21 mouse cellular contexts compared by ENCODE assay signal in the genomic region with DNA sequence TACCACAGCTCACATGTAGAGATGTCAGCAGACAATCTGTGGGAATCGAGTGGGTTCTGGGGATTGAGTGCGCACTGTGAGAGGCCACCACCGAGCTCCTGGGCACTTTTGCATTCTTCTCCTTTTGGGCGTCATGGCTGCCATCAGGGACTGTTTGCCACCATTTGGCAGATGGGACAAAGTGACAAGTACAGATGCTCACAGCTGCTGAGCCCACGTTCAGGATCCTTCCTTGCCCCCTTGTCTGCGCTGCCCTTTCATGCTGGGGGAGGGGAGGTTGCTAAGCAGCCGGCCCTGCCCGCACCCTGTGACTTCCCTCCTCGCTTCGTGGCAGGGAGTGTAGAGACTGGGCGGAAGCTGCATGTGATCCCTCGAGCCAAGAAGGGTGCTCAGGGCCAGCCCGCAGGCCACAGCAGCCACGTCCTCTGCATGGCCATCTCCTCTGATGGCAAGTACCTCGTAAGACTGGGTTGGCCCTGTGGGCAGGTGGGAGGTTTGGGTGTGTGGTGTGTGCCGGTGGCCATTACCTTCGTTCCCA. TPM values are rescaled to one million over a fixed set of nuclear protein-coding genes. Genes with fewer than 3 reads are reported as not detected.
DNase-seq lines count a peak whose midpoint lies in the region; TF ChIP-seq lines count a peak whose summit lies in the region.
"Had no signal": no experiment of that assay in that cellular context is flagged by ENCODE, and none has a peak within 500 bp of the region (broad histone marks: within the 10 kb centered on the region; RNA-seq: fewer than 3 reads in every experiment).

No protein-coding gene starts in this region.

- H3K4me1 ChIP-seq in E14TG2a.4 (replicated peaks; ENCODE audit: low read depth, low read length) = peaks cover 77% of the 10 kb centered on the region

- no peaks in the 10 kb centered on the region for H3K27me3 ChIP-seq in E14TG2a.4 (ENCODE audit: insufficient read depth, low read length)
- H3K27me3 ChIP-seq: forebrain, embryonic 13.5 days; hindbrain, embryonic 13.5 days; Patski had no signal

- no peak for TF ChIP-seq CTCF in E14TG2a.4 (conservative IDR thresholded peaks at IDR 0.05; ENCODE audit: low read length)

- DNase-seq in cerebellum, adult 9-11 months = peak; percentile 14
- DNase-seq in cerebellum, postnatal 36 days = no peak
- DNase-seq in gastrocnemius, postnatal 10 days = peak; percentile 3
- no peak for DNase-seq in gastrocnemius, postnatal 25 days
- DNase-seq in right cerebral cortex, postnatal 25 days = peak; percentile 3
- DNase-seq in right cerebral cortex, postnatal 14 days = no peak
- DNase-seq: adrenal gland, postnatal 14 days; cerebellum, adult 18-20 months; cerebellum, postnatal 14 days; forebrain, postnatal 0 days; heart, adult 18-20 months; heart, postnatal 10 days had no signal

- H3K4me3 ChIP-seq in E14TG2a.4 (replicated peaks; ENCODE audit: low read length) = peak overlapping the region; percentile 43
- H3K4me3 ChIP-seq: forebrain, embryonic 13.5 days; heart, embryonic 10.5 days; hindbrain, embryonic 13.5 days had no signal

- peaks cover 75% of the 10 kb centered on the region for H3K36me3 ChIP-seq in E14TG2a.4 (ENCODE audit: insufficient read depth, low read length)

- no peaks in the 10 kb centered on the region for H3K9me3 ChIP-seq in E14TG2a.4 (ENCODE audit: low read length)
- H3K9me3 ChIP-seq: forebrain, embryonic 13.5 days; heart, embryonic 10.5 days; hindbrain, embryonic 13.5 days had no signal

RNA-seq across cellular contexts. Expression of gene Parp3, which starts 5.9 kb away (rescaled TPM):
- 10 to 100 TPM; 51.6 to 55.7 TPM for total RNA-seq in gastrocnemius, postnatal 10 days (2021)
- total RNA-seq in gastrocnemius, postnatal 25 days (2021) = 10 to 100 TPM; 54.3 to 90.0 TPM

RNA-seq across cellular contexts. Expression of gene Rrp9, which starts 6.9 kb away (rescaled TPM):
- total RNA-seq in gastrocnemius, postnatal 10 days (2021) = 10 to 100 TPM; 17.7 to 19.4 TPM
- total RNA-seq in gastrocnemius, postnatal 25 days (2021) = 10 to 100 TPM; 17.1 to 18.7 TPM

RNA-seq across cellular contexts. Expression of gene Gpr62, which starts 16.9 kb away (rescaled TPM):
- total RNA-seq in gastrocnemius, postnatal 10 days (2021) = under 1 TPM; 0.19 to 0.52 TPM
- total RNA-seq in gastrocnemius, postnatal 25 days (2021) = under 1 TPM in 1 of 2 experiments, not detected in 1; 0.18 TPM
- total RNA-seq: adrenal gland, postnatal 14 days; heart, adult 18-20 months; hematopoietic stem cell, adult 5-6 weeks had no signal

RNA-seq across cellular contexts. Expression of gene Iqcf1, which starts 17.1 kb away (rescaled TPM):
- total RNA-seq in gastrocnemius, postnatal 10 days (2021) = not detected
- not detected for total RNA-seq in gastrocnemius, postnatal 25 days (2021)
- total RNA-seq: adrenal gland, adult 18-20 months; adrenal gland, postnatal 14 days; forebrain, postnatal 0 days; gastrocnemius, postnatal 36 days; heart, adult 18-20 months; heart, postnatal 10 days; hematopoietic stem cell, adult 5-6 weeks; hindbrain, postnatal 0 days had no signal

RNA-seq across cellular contexts. Expression of gene Pcbp4, which starts 29.6 kb away (rescaled TPM):
- 10 to 100 TPM; 54.2 to 68.2 TPM for total RNA-seq in gastrocnemius, postnatal 10 days (2021)
- total RNA-seq in gastrocnemius, postnatal 25 days (2021) = 10 to 100 TPM; 54.6 to 59.7 TPM

Comparison
In these comparisons a context has a peak if more than half of its experiments do, and no peak if none do; other contexts are left out.
1. DNase-seq: peak in cerebellum, adult 9-11 months (single experiment), gastrocnemius, postnatal 10 days (single experiment) and right cerebral cortex, postnatal 25 days (single experiment); none in cerebellum, postnatal 36 days (0 of 2), gastrocnemius, postnatal 25 days (single experiment) and right cerebral cortex, postnatal 14 days (single experiment).